Mouse (Mus musculus): ENCODE measurements around the gene Cyct.

The Cyct gene

GRCm38 (mm10) chr2:76360226-76360625 is at the start of gene Cyct:
Gene Cyct, minus strand, starts transcription at chr2:76360450.
- DNase-seq, result no peak

- peak; percentile 45 for DNase-seq
These were observed 49.7 kb upstream of the Cyct start for GRCm38 (mm10) chr2:76409986-76410385.

- peak; percentile 33 for DNase-seq
These were observed 49.3 kb upstream of the Cyct start for GRCm38 (mm10) chr2:76409526-76409925.

- DNase-seq, result peak; percentile 79
These were observed 46.7 kb upstream of the Cyct start for GRCm38 (mm10) chr2:76406937-76407441.

GRCm38 (mm10) chr2:76406151-76406936 is 46.1 kb upstream of the Cyct start, which contains the start of gene Osbpl6:
Gene Osbpl6, plus strand, starts transcription at chr2:76406508.
- DNase-seq, result peak; percentile 75

- no peak for DNase-seq
These were observed 45.4 kb upstream of the Cyct start for GRCm38 (mm10) chr2:76405596-76406150.

- DNase-seq, result no peak
These were observed 39.9 kb upstream of the Cyct start for GRCm38 (mm10) chr2:76400178-76400577.

- no peak for DNase-seq
These were observed 26.3 kb upstream of the Cyct start for GRCm38 (mm10) chr2:76386531-76386930.

- no peak for DNase-seq
These were observed 18.4 kb upstream of the Cyct start for GRCm38 (mm10) chr2:76378646-76379045.

GRCm38 (mm10) chr2:76374544-76375206 is 14.4 kb upstream of the Cyct start:
- no peak for DNase-seq

GRCm38 (mm10) chr2:76372244-76372643 is 12.0 kb upstream of the Cyct start:
- no peak for DNase-seq

GRCm38 (mm10) chr2:76370656-76370922 is 10.3 kb upstream of the Cyct start:
- DNase-seq, result no peak

- DNase-seq, result peak; percentile 91
These were observed 9.8 kb upstream of the Cyct start, which contains the start of gene Rbm45 for GRCm38 (mm10) chr2:76369821-76370655. Gene Rbm45, plus strand, starts transcription at chr2:76369984.

- no peak for DNase-seq
These were observed 8.8 kb upstream of the Cyct start for GRCm38 (mm10) chr2:76368861-76369660.

- peak; percentile 83 for DNase-seq
These were observed 7.1 kb upstream of the Cyct start for GRCm38 (mm10) chr2:76367188-76367922.

- no peak for DNase-seq
These were observed 5.6 kb upstream of the Cyct start for GRCm38 (mm10) chr2:76365811-76366210.

- no peak for DNase-seq
These were observed 1.9 kb upstream of the Cyct start for GRCm38 (mm10) chr2:76362111-76362510.

- DNase-seq, result no peak
These were observed 12.4 kb downstream of the Cyct start for GRCm38 (mm10) chr2:76347839-76348238.

GRCm38 (mm10) chr2:76342146-76342545 is 18.1 kb downstream of the Cyct start:
- DNase-seq, result no peak

GRCm38 (mm10) chr2:76338215-76339156 is 21.8 kb downstream of the Cyct start, which contains the start of gene Pde11a:
Gene Pde11a, minus strand, starts transcription at chr2:76338774.
- no peak for DNase-seq

All from cerebellum, adult 8-10 months (tissue).